Mouse (Mus musculus) CH12.LX (cell line): ENCODE data around the gene Trp53i13. TPM values are rescaled to one million over a fixed set of nuclear protein-coding genes. Genes with fewer than 3 reads are reported as not detected.
A peak's percentile ranks its signal among the peaks of the same experiment; 100 is the strongest.

Experiments
- DNase-seq: peaks from one replicate; pipeline ENCODE4 v3.0.0-alpha.2; 2013; ENCODE audit errors: extremely low read depth
- H3K27ac ChIP-seq: 2 replicates; pipeline ENCODE4 v1.5.1; 2012; ENCODE audit warnings: low read depth, mild to moderate bottlenecking, control low read depth, moderate library complexity; ENCODE audit not compliant: insufficient read depth
- H3K27me3 ChIP-seq: replicated peaks from 2 replicates; pipeline ENCODE3; 2012; ENCODE audit warnings: inconsistent platforms
- H3K36me3 ChIP-seq, 2 experiments: replicated peaks in 1 of 2; 2 replicates each; pipeline versions ENCODE3 to v1.6.1; 2012; ENCODE audit warnings: inconsistent platforms in 1 of 2, low read length in 1 of 2, mild to moderate bottlenecking in 1 of 2, mixed read lengths in 1 of 2, moderate library complexity in 1 of 2; ENCODE audit not compliant: control insufficient read depth in 1 of 2, insufficient read depth in 1 of 2
- H3K4me1 ChIP-seq, 2 experiments: 2 replicates each; pipeline ENCODE4 v1.6.1; 2012; ENCODE audit warnings: inconsistent platforms in 1 of 2, moderate library complexity in 1 of 2; ENCODE audit not compliant: insufficient read depth in 2 of 2, control insufficient read depth in 1 of 2
- H3K4me2 ChIP-seq: 2 replicates; pipeline ENCODE4 v1.6.1; 2012; ENCODE audit warnings: low read depth, mild to moderate bottlenecking, control low read depth; ENCODE audit not compliant: poor library complexity, insufficient read depth, severe bottlenecking
- H3K4me3 ChIP-seq, 3 experiments: fragments of 150-350 bp in 1 of 3; sonication (generic) in 1 of 3; replicated peaks in 1 of 3; 2 replicates each; pipeline versions ENCODE3 to v1.5.1; 2011 to 2012; ENCODE audit warnings: low read depth in 2 of 3, low read length in 2 of 3, mild to moderate bottlenecking in 2 of 3, moderate library complexity in 2 of 3, control low read depth in 1 of 3, improper control_type of control experiment in 1 of 3, inconsistent platforms in 1 of 3, mixed read lengths in 1 of 3; ENCODE audit not compliant: poor library complexity in 1 of 3
- H3K79me2 ChIP-seq: replicated peaks from 2 replicates; pipeline ENCODE4 v1.6.1; 2012; ENCODE audit warnings: mild to moderate bottlenecking, moderate library complexity; ENCODE audit not compliant: control insufficient read depth, poor library complexity, insufficient read depth, severe bottlenecking; ENCODE audit errors: extremely low read depth
- H3K9ac ChIP-seq: 2 replicates; pipeline ENCODE4 v1.6.1; 2012; ENCODE audit warnings: low read depth, mild to moderate bottlenecking, control low read depth, moderate library complexity; ENCODE audit not compliant: insufficient read depth
- H3K9me3 ChIP-seq: replicated peaks from 2 replicates; pipeline ENCODE3; 2012; ENCODE audit warnings: low read length, inconsistent platforms, mixed read lengths
- BHLHE40 ChIP-seq: IDR thresholded peaks from 2 replicates; pipeline ENCODE4 v1.6.1; 2011; ENCODE audit warnings: mild to moderate bottlenecking, low read depth, low read length, improper control_type of control experiment
- CHD1 ChIP-seq: IDR thresholded peaks from 2 replicates; pipeline ENCODE4 v1.6.1; 2012; ENCODE audit warnings: low read depth, low read length, improper control_type of control experiment, inconsistent platforms
- ETS1 ChIP-seq: conservative IDR thresholded peaks from 2 replicates; pipeline ENCODE4 v1.6.1; 2012; ENCODE audit warnings: low read depth, mild to moderate bottlenecking, inconsistent platforms, low read length, improper control_type of control experiment, moderate library complexity
- HCFC1 ChIP-seq: IDR thresholded peaks from 2 replicates; pipeline ENCODE4 v1.6.1; 2012; ENCODE audit warnings: low read depth, mild to moderate bottlenecking, inconsistent platforms, low read length, improper control_type of control experiment
- IRF4 ChIP-seq: IDR thresholded peaks from 2 replicates; pipeline ENCODE4 v1.6.1; 2014; ENCODE audit warnings: low read depth, mild to moderate bottlenecking, inconsistent platforms, low read length, improper control_type of control experiment
- JUND ChIP-seq: conservative IDR thresholded peaks from 2 replicates; pipeline ENCODE4 v1.6.1; 2011; ENCODE audit warnings: low read depth, low read length, improper control_type of control experiment
- KAT2A ChIP-seq: IDR thresholded peaks from 2 replicates; pipeline ENCODE4 v1.6.1; 2012; ENCODE audit warnings: low read length, improper control_type of control experiment, inconsistent platforms; ENCODE audit not compliant: insufficient replicate concordance
- MAX ChIP-seq: IDR thresholded peaks from 2 replicates; pipeline ENCODE4 v1.6.1; 2011; ENCODE audit warnings: low read length, improper control_type of control experiment
- MEF2A ChIP-seq: IDR thresholded peaks from 2 replicates; pipeline ENCODE4 v1.6.1; 2014; ENCODE audit warnings: low read depth, mild to moderate bottlenecking, inconsistent platforms, low read length, improper control_type of control experiment, borderline replicate concordance
- MYC ChIP-seq: IDR thresholded peaks from 2 replicates; pipeline ENCODE4 v1.6.1; 2011; ENCODE audit warnings: low read depth, mild to moderate bottlenecking, improper control_type of control experiment, low read length
- NRF1 ChIP-seq: IDR thresholded peaks from 2 replicates; pipeline ENCODE4 v1.6.1; 2014; ENCODE audit warnings: low read depth, mild to moderate bottlenecking, inconsistent platforms, low read length, improper control_type of control experiment, moderate library complexity
- POLR2A ChIP-seq: IDR thresholded peaks from 2 replicates; pipeline ENCODE4 v1.6.1; 2011; ENCODE audit warnings: low read depth, mild to moderate bottlenecking, improper control_type of control experiment, low read length
- POLR2AphosphoS2 ChIP-seq: IDR thresholded peaks from 2 replicates; pipeline ENCODE4 v1.6.1; 2011; ENCODE audit warnings: low read depth, low read length, improper control_type of control experiment
- RCOR1 ChIP-seq: conservative IDR thresholded peaks from 2 replicates; pipeline ENCODE4 v1.6.1; 2012; ENCODE audit warnings: low read depth, mild to moderate bottlenecking, inconsistent platforms, low read length, improper control_type of control experiment
- UBTF ChIP-seq: IDR thresholded peaks from 2 replicates; pipeline ENCODE4 v1.6.1; 2012; ENCODE audit warnings: low read depth, mild to moderate bottlenecking, inconsistent platforms, low read length, improper control_type of control experiment, moderate library complexity
- USF1 ChIP-seq: IDR thresholded peaks from 2 replicates; pipeline ENCODE4 v1.6.1; 2014; ENCODE audit warnings: low read depth, mild to moderate bottlenecking, inconsistent platforms, low read length, improper control_type of control experiment
- ZMIZ1 ChIP-seq: IDR thresholded peaks from 2 replicates; pipeline ENCODE4 v1.6.1; 2012; ENCODE audit warnings: low read depth, mild to moderate bottlenecking, inconsistent platforms, low read length, improper control_type of control experiment
- dilution Hi-C: fragments of 300-500 bp; cut with MboI; formaldehyde crosslinking; loops from 2 replicates; pipeline ENCODE4 v1.14.3; 2020; ENCODE audit warnings: low sequenced_read_pairs; ENCODE audit not compliant: extremely low pct_unique_long_range_greater_than_20kb, extremely low pct_ligation_motif_present
- in situ Hi-C: fragments of 300-500 bp; cut with MboI; formaldehyde crosslinking; loops from 3 replicates; pipeline ENCODE4 v1.14.3; 2019; ENCODE audit warnings: low sequenced_read_pairs, low pct_ligation_motif_present, low pct_unique_long_range_greater_than_20kb, mixed read lengths
- polyA plus RNA-seq: library from polyadenylated mRNA; unstranded; fragments of >175 nt; gene quantifications from 2 replicates; pipeline ENCODE4 v1.2.1, GENCODE M21; 2012; ENCODE audit warnings: low read depth; ENCODE audit not compliant: insufficient read length
- total RNA-seq, 2 experiments: library from RNA; depleted of rRNA; stranded (reverse); fragments of 300-350 nt in 1 of 2; fragments of >200 nt in 1 of 2; gene quantifications; 2 replicates each; pipeline ENCODE4 v1.2.3; 2012 to 2014

Gene Trp53i13
- total and polyA plus RNA-seq, 3 experiments: 6.7 to 12.8 (median 12.6) TPM

DNA sequence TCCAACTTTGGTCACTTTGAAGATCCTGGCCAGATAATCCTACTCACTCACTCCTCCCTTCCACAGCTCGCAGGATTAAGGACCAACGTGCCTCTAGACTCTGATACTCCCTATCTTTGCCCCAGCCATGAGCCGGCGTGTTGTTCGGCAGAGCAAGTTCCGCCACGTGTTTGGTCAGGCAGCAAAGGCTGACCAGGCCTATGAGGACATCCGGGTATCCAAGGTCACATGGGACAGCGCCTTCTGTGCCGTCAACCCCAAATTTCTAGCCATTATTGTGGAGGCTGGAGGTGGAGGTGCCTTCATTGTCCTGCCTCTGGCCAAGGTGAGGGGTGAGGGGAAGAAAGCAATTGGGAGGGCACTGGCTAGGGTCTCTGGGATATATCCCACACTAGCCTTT lies 52.0 kb downstream of the Trp53i13 start:
- H3K4me3 ChIP-seq: no peak overlapping the region
- H3K9ac ChIP-seq: no peak overlapping the region
- H3K9me3 ChIP-seq: no peaks in the 10 kb centered on the region
- H3K27me3 ChIP-seq: peaks cover 52% of the 10 kb centered on the region
- no peak overlapping the region for H3K27ac ChIP-seq
- dilution Hi-C loops: no loop called here
- H3K4me2 ChIP-seq: no peak overlapping the region
- peaks cover 9 to 33% of the 10 kb centered on the region in 2 experiments for H3K4me1 ChIP-seq
- H3K36me3 ChIP-seq: peaks cover 0 to 2% of the 10 kb centered on the region in 2 experiments
- no peak for TF ChIP-seq POLR2AphosphoS2
- no peak for TF ChIP-seq BHLHE40
- TF ChIP-seq KAT2A: no peak
- no peak for TF ChIP-seq RCOR1
- TF ChIP-seq USF1: no peak
- TF ChIP-seq JUND: no peak
- TF ChIP-seq NRF1: no peak
- TF ChIP-seq CHD1: no peak
- no peak for TF ChIP-seq POLR2A
- no peak for TF ChIP-seq ZMIZ1
- TF ChIP-seq, all 38 proteins: peak for 0
- no peak for DNase-seq
- H3K79me2 ChIP-seq: no peaks in the 10 kb centered on the region
- in situ Hi-C loops: loop anchor here (25.0 kb wide), 1 partner anchor 476 kb away; the partner anchor contains the start of gene Slc6a4

GRCm38 (mm10) chr11:77463101-77463445 lies 52.7 kb downstream of the Trp53i13 start:
- TF ChIP-seq NRF1 (no peak), BHLHE40 (no peak), MYC (no peak), MEF2A (no peak), ETS1 (no peak), HCFC1 (no peak), MAX (no peak), UBTF (no peak), IRF4 (no peak), RCOR1 (no peak), CHD1 (no peak)
- Histone ChIP-seq H3K4me2 (peak overlapping the region; percentile 31), H3K4me3 (peak overlapping the region; percentile 12 to 62 (median 45)), H3K27me3 (peaks cover 52% of the 10 kb centered on the region), H3K36me3 (peaks cover 0 to 2% of the 10 kb centered on the region in 2 experiments), H3K9ac (no peak overlapping the region), H3K9me3 (no peaks in the 10 kb centered on the region), H3K27ac (no peak overlapping the region), H3K4me1 (peaks cover 9 to 36% of the 10 kb centered on the region in 2 experiments), H3K79me2 (no peaks in the 10 kb centered on the region)
- DNase-seq: no peak
- dilution Hi-C loops (no loop called here), in situ Hi-C loops (loop anchor here (25.0 kb wide), 1 partner anchor 476 kb away; the partner anchor contains the start of gene Slc6a4)
